Mouse (Mus musculus) heart, postnatal 25 days (tissue): ENCODE data around the gene Pcgf6. TPM values are rescaled to one million over a fixed set of nuclear protein-coding genes. Genes with fewer than 3 reads are reported as not detected.

Source experiments
- total RNA-seq, 2 experiments: library from RNA; stranded (reverse); gene quantifications; 2 replicates each; pipeline ENCODE4 v1.2.3; 2021

Pcgf6 gene
- total RNA-seq, 2 experiments from 2014 or later, result 2.8 to 3.2 TPM

Other genes starting within 250 kb of the Pcgf6 start
- not detected for gene Ina, start 36.2 kb downstream of the Pcgf6 start, total RNA-seq
- gene Nt5c2, start 35.8 kb downstream of the Pcgf6 start, total RNA-seq, result 10 to 100 TPM; 65.0 to 71.7 TPM
- gene Taf5, start 16.8 kb upstream of the Pcgf6 start, total RNA-seq, result 1 to 10 TPM; 2.7 to 3.5 TPM
- 1,000 to 10,000 TPM; 2,458 to 2,607 TPM for gene Usmg5, start 39.7 kb upstream of the Pcgf6 start, total RNA-seq
- 10 to 100 TPM; 10.5 to 11.0 TPM for gene Pdcd11, start 39.9 kb upstream of the Pcgf6 start, total RNA-seq
- gene Calhm2, start 87.4 kb upstream of the Pcgf6 start, total RNA-seq, result 1 to 10 TPM; 3.4 to 3.9 TPM
- gene Calhm1, start 93.3 kb upstream of the Pcgf6 start, total RNA-seq, result not detected
- not detected for gene Calhm3, start 106.9 kb upstream of the Pcgf6 start, total RNA-seq
- 1 to 10 TPM; 1.0 to 1.1 TPM for gene Neurl1a, start 127.9 kb upstream of the Pcgf6 start, total RNA-seq